Mouse (Mus musculus) spleen, postnatal 4 days (tissue): ENCODE measurements around the gene Slc25a25.

Source experiments
- DNase-seq, 2 experiments: peaks; one replicate each; pipeline ENCODE4 v3.0.0; 2022; ENCODE audit warnings: low spot score in 2 of 2

Gene Slc25a25

DNA sequence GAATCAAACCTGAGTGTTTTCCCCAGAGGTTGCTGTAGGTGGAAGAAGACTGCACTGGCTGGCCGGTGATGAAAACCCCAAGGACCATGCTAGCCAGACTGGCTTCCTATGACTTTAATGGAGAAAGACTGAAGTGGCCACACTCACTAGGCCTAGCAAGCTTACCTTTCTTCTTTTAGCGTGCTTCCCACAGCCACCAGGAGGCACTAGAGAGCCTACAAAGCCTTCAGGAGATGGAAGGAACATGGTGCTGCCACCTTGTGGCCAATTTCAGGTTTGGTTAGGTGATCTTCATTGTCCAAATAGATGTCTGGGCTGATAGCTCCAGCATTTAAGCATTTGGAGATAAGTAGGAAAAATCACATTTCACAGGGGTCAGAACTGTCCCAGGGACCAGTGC is 46.6 kb downstream of the Slc25a25 start:
- DNase-seq = peak; percentile 93 to 99

DNA sequence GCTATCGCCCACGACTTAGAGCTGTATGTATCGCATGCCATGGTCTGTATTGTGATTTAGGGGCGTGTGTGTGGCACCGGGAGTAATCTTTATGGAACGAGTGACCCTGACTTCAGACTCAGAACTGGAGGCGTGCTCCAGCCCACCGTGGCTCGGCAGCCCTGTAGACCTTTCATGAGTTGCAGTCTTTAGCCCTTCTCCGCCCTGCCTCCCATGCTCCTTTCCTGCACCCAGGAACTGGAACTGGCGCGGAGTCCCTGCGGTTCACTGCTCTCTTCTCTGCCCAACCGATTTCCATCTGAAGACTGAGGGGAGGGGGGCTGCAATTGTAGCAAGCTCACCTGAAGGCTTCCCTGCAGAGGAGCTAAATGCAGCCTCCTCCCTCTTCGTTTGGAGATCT is 54.5 kb downstream of the Slc25a25 start:
- no peak for DNase-seq

- peak; percentile 79 to 89 for DNase-seq
Observed at GRCm38 (mm10) chr2:32395946-32396621, 55.2 kb downstream of the Slc25a25 start.

DNA sequence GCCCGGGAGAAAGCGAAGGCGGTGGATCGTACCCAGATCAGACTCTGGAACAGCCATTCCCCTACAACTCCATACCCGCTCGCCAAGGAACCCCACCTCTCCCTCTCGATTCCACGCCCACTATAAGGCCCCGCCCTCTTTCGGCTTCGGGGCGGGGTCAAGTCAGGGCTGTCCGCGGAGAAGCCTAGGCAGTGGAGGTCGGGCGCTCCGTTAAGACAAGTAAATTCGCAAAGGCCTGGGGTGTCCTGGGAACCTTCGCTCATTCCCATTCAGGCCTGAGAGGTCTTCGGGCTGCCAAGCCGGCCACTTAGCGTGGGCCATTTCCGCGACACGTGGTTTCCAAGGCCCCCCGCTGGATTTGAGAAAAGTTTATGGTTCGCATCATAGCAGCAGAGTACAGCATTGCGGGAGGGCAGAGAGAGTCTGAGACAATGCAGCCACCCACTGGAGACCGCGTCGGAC is 55.7 kb downstream of the Slc25a25 start, which contains the start of gene Ptges2:
TSS of gene Ptges2 (plus strand) at position 413 of the 462 bp plus-strand sequence.
- peak; percentile 93 to 95 for DNase-seq

DNA sequence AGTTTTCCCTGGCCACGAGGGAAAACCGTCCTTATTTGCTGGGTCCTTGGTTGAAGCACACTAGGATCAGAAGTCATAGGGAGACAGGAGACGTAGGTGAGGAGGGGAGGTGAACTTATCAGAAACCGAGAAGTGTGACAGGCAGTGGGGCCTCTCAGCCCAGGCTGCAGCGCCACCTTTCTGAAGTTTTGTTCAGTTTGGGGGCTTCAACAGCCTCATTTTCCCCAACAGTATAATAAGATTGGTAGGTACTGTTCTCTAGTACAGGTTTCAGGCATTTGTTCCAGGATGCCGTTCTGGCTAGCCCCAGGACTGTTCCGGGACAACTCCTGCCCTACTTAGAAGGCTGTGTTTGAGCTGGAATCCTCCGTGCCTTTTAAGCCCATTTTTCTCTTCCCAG is 56.3 kb downstream of the Slc25a25 start:
- DNase-seq = peak; percentile 59 to 76

- DNase-seq = no peak
Observed at GRCm38 (mm10) chr2:32392063-32392462, 59.2 kb downstream of the Slc25a25 start.

- DNase-seq = no peak
Observed at GRCm38 (mm10) chr2:32390871-32391270, 60.4 kb downstream of the Slc25a25 start.

GRCm38 (mm10) chr2:32389157-32389556 is 62.1 kb downstream of the Slc25a25 start:
- DNase-seq = no peak

DNA sequence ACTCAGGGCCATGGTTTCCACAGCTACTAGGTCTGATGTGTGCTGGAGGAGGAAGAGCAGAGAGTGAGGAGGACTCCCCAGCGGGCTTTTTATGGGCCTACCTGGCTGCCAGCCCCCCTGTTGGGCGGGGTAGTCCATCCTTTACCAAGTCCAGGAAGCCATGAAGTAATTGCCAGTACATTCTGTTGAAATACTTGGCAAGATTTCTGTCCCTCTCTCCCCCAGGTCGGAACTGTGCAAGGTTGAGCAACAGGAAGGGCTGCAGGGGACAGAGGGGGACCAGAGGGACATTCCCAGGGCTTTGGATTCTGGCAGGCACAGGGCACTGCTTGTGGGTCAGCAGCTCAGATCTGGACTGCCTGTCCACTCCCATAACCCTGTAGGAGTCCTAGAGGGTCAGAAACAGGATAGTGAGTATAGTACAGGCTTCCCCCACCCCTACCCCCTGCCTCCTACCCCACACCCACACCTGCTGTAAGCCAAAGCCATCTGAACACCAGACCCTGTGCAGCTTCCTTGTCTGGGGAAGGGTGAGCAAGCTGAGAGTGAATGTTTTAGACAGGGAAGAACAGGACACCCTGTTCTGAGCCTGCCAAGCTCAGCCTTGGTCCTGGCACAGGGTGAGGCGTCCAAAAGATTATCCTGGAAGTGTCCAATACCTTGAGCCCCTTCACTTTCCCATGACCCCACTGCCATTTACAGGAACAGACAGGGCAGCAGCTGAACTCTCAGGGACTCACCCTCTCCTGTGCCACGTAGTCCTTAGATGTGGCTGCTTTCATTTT is 63.3 kb downstream of the Slc25a25 start, which contains the start of gene Lcn2:
TSS of gene Lcn2 (minus strand) at position 547 of the 785 bp plus-strand sequence.
- DNase-seq = no peak

- DNase-seq = no peak
Observed at GRCm38 (mm10) chr2:32382689-32383088, 68.6 kb downstream of the Slc25a25 start.

DNA sequence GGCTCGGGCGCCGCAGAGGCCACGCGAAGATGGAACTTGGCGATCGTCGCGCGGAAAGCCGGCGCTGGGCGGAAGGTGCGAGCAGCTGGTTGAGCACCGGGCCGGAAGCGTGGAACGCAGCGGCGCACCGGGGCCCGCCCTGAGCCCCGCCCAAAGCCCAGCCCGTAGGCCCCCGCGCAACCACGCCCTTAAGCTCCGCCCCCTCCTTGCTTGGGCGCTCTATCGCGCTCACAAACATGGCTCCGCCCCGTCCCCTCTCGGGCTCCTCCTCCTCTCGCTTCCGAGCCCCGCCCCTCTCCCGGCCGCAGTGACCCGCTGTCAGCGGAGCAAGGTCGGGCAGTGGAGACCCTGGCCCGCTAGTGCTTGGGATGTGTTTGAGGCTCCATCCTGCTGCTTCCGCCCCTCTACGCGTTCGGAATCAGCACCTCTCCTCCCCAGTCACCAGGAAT is 69.4 kb downstream of the Slc25a25 start, which contains the start of gene 1110008P14Rik:
TSS of gene 1110008P14Rik (minus strand) at position 164 of the 449 bp plus-strand sequence.
- peak; percentile 98 to 99 for DNase-seq

GRCm38 (mm10) chr2:32381141-32381774 is 70.0 kb downstream of the Slc25a25 start:
- peak in 1 of 2 experiments; percentile 42 for DNase-seq

DNA sequence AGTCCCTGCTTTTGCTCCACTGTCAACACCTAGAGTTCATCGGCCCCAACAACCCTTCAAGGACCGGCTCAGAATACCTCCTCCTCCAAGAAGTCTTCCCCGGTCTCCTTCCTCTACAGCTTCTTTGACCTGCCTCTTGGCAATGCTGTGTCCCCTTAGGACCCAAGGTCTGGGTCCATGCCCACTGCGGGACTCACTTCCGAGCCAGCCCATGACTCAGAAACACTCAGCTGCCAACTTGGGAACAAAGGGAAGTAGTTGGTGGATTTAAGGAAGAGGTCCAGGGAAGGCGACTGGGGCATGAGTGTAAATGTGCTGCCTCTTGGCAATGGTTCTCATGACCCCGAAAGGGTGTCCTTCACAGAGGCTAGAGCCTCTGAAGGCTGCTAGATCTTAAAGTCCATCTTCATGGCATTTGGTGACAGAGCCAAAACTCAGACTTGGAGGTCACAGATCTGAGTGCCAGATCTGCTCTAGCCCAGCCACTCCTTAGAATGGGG is 71.2 kb downstream of the Slc25a25 start:
- no peak for DNase-seq

GRCm38 (mm10) chr2:32376963-32377362 is 74.3 kb downstream of the Slc25a25 start:
- no peak for DNase-seq

GRCm38 (mm10) chr2:32375317-32375940 is 75.8 kb downstream of the Slc25a25 start:
- DNase-seq = no peak

GRCm38 (mm10) chr2:32374191-32374590 is 77.1 kb downstream of the Slc25a25 start:
- no peak for DNase-seq

GRCm38 (mm10) chr2:32367315-32367714 is 83.9 kb downstream of the Slc25a25 start:
- no peak for DNase-seq
